Mouse (Mus musculus) MEL (cell line): ENCODE measurements around the gene Txnip.

Source experiments
- CHD2 ChIP-seq: IDR thresholded peaks from 2 replicates; pipeline ENCODE4 v1.6.1; 2011; ENCODE audit warnings: low read length, improper control_type of control experiment
- CTCF ChIP-seq, 3 experiments: IDR thresholded peaks in 2 of 3; conservative IDR thresholded peaks in 1 of 3; 2 replicates each; pipeline ENCODE4 v1.5.1; 2011 to 2012; ENCODE audit warnings: low read length in 3 of 3, low read depth in 2 of 3, mild to moderate bottlenecking in 2 of 3, improper control_type of control experiment in 1 of 3, inconsistent platforms in 1 of 3, mixed read lengths in 1 of 3, moderate library complexity in 1 of 3; ENCODE audit not compliant: control insufficient read depth in 1 of 3, insufficient read depth in 1 of 3, poor library complexity in 1 of 3, severe bottlenecking in 1 of 3
- EP300 ChIP-seq, 2 experiments: IDR thresholded peaks; 2 replicates each; pipeline ENCODE4 v1.6.1; 2011; ENCODE audit warnings: improper control_type of control experiment in 2 of 2, low read length in 2 of 2, low read depth in 1 of 2, mild to moderate bottlenecking in 1 of 2
- HCFC1 ChIP-seq: IDR thresholded peaks from 2 replicates; pipeline ENCODE4 v1.6.1; 2012; ENCODE audit warnings: low read depth, mild to moderate bottlenecking, inconsistent platforms, low read length, improper control_type of control experiment, moderate library complexity
- MAX ChIP-seq: IDR thresholded peaks from 2 replicates; pipeline ENCODE4 v1.6.1; 2011; ENCODE audit warnings: low read length, improper control_type of control experiment
- MAZ ChIP-seq: IDR thresholded peaks from 2 replicates; pipeline ENCODE4 v1.6.1; 2012; ENCODE audit warnings: low read depth, mild to moderate bottlenecking, inconsistent platforms, low read length, improper control_type of control experiment
- POLR2A ChIP-seq, 2 experiments: IDR thresholded peaks; 2 replicates each; pipeline ENCODE4 v1.6.1; 2011 to 2012; ENCODE audit warnings: low read length in 2 of 2, mild to moderate bottlenecking in 2 of 2, control low read depth in 1 of 2, improper control_type of control experiment in 1 of 2, low read depth in 1 of 2, moderate library complexity in 1 of 2; ENCODE audit not compliant: control insufficient read depth in 1 of 2, insufficient read depth in 1 of 2, poor library complexity in 1 of 2
- POLR2AphosphoS2 ChIP-seq: IDR thresholded peaks from 2 replicates; pipeline ENCODE4 v1.6.1; 2011; ENCODE audit warnings: low read length, improper control_type of control experiment
- POLR2AphosphoS5 ChIP-seq: IDR thresholded peaks from 2 replicates; pipeline ENCODE4 v1.6.1; 2012; ENCODE audit warnings: low read depth, borderline replicate concordance, mild to moderate bottlenecking, inconsistent platforms, low read length, moderate library complexity, mixed read lengths
- RAD21 ChIP-seq: IDR thresholded peaks from 2 replicates; pipeline ENCODE4 v1.6.1; 2011; ENCODE audit warnings: mild to moderate bottlenecking, low read depth, low read length, improper control_type of control experiment
- TAL1 ChIP-seq: IDR thresholded peaks from 2 replicates; pipeline ENCODE4 v1.6.1; 2012; ENCODE audit warnings: mild to moderate bottlenecking, inconsistent platforms, low read length, moderate library complexity, mixed read lengths
- UBTF ChIP-seq: IDR thresholded peaks from 2 replicates; pipeline ENCODE4 v1.6.1; 2012; ENCODE audit warnings: low read depth, mild to moderate bottlenecking, inconsistent platforms, low read length, improper control_type of control experiment, moderate library complexity, borderline replicate concordance; ENCODE audit not compliant: insufficient read depth
- USF2 ChIP-seq, 2 experiments: IDR thresholded peaks; 2 replicates each; pipeline ENCODE4 v1.6.1; 2011 to 2012; ENCODE audit warnings: improper control_type of control experiment in 2 of 2, low read length in 2 of 2, borderline replicate concordance in 1 of 2, inconsistent platforms in 1 of 2, low read depth in 1 of 2, mild to moderate bottlenecking in 1 of 2; ENCODE audit not compliant: insufficient read depth in 1 of 2
- ZKSCAN1 ChIP-seq: IDR thresholded peaks from 2 replicates; pipeline ENCODE4 v1.6.1; 2012; ENCODE audit warnings: low read depth, mild to moderate bottlenecking, inconsistent platforms, low read length, improper control_type of control experiment, moderate library complexity

DNA sequence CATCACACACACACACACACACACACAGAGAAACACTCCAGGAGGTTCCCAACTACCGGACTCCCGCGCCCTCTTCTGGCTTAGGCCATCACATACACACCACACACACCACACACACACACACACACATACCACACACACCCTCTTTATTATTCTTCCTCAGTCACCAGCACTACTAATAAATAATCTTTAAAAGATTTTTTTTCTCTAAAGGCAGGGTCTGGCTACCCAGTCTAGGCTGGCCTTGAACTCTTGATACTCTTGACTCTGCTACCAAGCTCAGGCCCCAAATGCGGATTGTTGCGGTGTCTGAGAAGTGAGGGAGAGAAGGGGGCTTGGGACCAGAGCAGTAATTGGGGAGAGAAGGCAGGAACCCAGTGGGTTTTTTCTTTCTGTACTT, 37.1 kb downstream of the Txnip start:
- TF ChIP-seq POLR2AphosphoS5 (no peak), POLR2A (IDR thresholded peaks at IDR 0.05; ENCODE audit: control insufficient read depth in 1 of 2, insufficient read depth in 1 of 2, low read depth in 1 of 2, low read length in 2 of 2, poor library complexity in 1 of 2) (no peak), CTCF (IDR thresholded peaks at IDR 0.05 in 2 of 3, conservative IDR thresholded peaks at IDR 0.05 in 1 of 3; ENCODE audit: control insufficient read depth in 1 of 3, insufficient read depth in 1 of 3, low read depth in 2 of 3, low read length in 3 of 3, poor library complexity in 1 of 3, severe bottlenecking in 1 of 3) (peak in 1 of 3 experiments; percentile 20; a peak in 1 of 6 replicates), EP300 (IDR thresholded peaks at IDR 0.05; ENCODE audit: low read depth in 1 of 2, low read length in 2 of 2) (no peak), MAX (no peak), ZKSCAN1 (no peak), MAZ (no peak), UBTF (no peak), HCFC1 (no peak), RAD21 (no peak), TAL1 (no peak), CHD2 (no peak), POLR2AphosphoS2 (no peak), USF2 (IDR thresholded peaks at IDR 0.05; ENCODE audit: borderline replicate concordance in 1 of 2, insufficient read depth in 1 of 2, low read depth in 1 of 2, low read length in 2 of 2) (no peak)
